Mouse (Mus musculus) ES-Bruce4 (cell line): ENCODE measurements around the gene Bola3. TPM values are rescaled to one million over a fixed set of nuclear protein-coding genes. Genes with fewer than 3 reads are reported as not detected.

Source experiments
- H3K27ac ChIP-seq: 2 replicates; pipeline ENCODE4 v1.5.1; 2012; ENCODE audit warnings: low read length, inconsistent platforms; ENCODE audit not compliant: insufficient read depth
- H3K27me3 ChIP-seq: 2 replicates; pipeline ENCODE4 v1.6.1; 2012; ENCODE audit warnings: mild to moderate bottlenecking, low read length, inconsistent platforms; ENCODE audit not compliant: control insufficient read depth, poor library complexity, insufficient read depth, severe bottlenecking
- H3K36me3 ChIP-seq: 2 replicates; pipeline ENCODE4 v1.6.1; 2012; ENCODE audit warnings: inconsistent platforms, mild to moderate bottlenecking, low read length, moderate library complexity; ENCODE audit not compliant: control insufficient read depth, poor library complexity, insufficient read depth, severe bottlenecking
- H3K4me1 ChIP-seq: one replicate; pipeline ENCODE4 v1.8.1; 2011; ENCODE audit warnings: low read length; ENCODE audit not compliant: control insufficient read depth, insufficient read depth
- H3K4me3 ChIP-seq: 2 replicates; pipeline ENCODE4 v1.5.1; 2011; ENCODE audit warnings: low read depth, mild to moderate bottlenecking, low read length
- H3K9ac ChIP-seq: 2 replicates; pipeline ENCODE4 v1.6.1; 2012; ENCODE audit warnings: low read depth, mild to moderate bottlenecking, inconsistent platforms; ENCODE audit not compliant: poor library complexity, severe bottlenecking
- H3K9me3 ChIP-seq: replicated peaks from 2 replicates; pipeline ENCODE4 v1.6.1; 2012; ENCODE audit warnings: mild to moderate bottlenecking, low read length, inconsistent platforms; ENCODE audit not compliant: control insufficient read depth, poor library complexity, insufficient read depth, severe bottlenecking
- CTCF ChIP-seq: IDR thresholded peaks from one replicate; pipeline ENCODE4 v1.8.1; 2011; ENCODE audit warnings: low read depth, low read length
- EP300 ChIP-seq: IDR thresholded peaks from 2 replicates; pipeline ENCODE4 v1.6.1; 2011; ENCODE audit warnings: low read depth, low read length; ENCODE audit not compliant: insufficient read depth
- POLR2A ChIP-seq: IDR thresholded peaks from one replicate; pipeline ENCODE4 v1.8.1; 2011; ENCODE audit warnings: low read length; ENCODE audit not compliant: insufficient read depth
- polyA plus RNA-seq: library from polyadenylated mRNA; stranded (reverse); fragments of >200 nt; gene quantifications from 2 replicates; pipeline ENCODE4 v1.2.4, GENCODE M21; 2011; ENCODE audit warnings: low read depth; ENCODE audit not compliant: missing spikeins, insufficient read depth, insufficient read length

The Bola3 gene
- polyA plus RNA-seq, 1 experiment = 38.1 TPM

DNA sequence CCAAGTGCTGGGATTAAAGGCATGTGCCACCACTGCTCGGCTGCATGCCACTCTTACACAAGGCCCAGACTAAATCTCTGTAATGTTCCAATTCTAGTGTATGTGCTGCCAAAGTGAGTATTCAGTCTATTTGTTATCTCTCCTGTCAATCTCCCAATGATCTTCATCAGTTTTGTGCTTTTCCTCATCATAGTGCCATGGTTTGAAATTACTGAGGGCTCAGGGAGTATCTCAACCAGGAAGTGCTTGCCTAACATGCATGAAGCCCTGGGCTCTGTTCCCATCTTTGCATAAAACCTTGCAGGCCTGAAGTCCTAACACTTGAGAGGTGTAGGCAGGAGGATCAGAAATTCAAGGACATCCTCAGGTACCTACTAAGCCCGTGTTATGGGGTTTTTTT, 26.2 kb upstream of the Bola3 start:
- Histone ChIP-seq H3K36me3 (no peaks in the 10 kb centered on the region), H3K4me3 (no peak overlapping the region), H3K27me3 (no peaks in the 10 kb centered on the region), H3K4me1 (no peaks in the 10 kb centered on the region), H3K27ac (no peak overlapping the region), H3K9ac (no peak overlapping the region), H3K9me3 (no peaks in the 10 kb centered on the region)
- no peak for TF ChIP-seq CTCF
- no peak for TF ChIP-seq EP300
- TF ChIP-seq POLR2A = no peak

DNA sequence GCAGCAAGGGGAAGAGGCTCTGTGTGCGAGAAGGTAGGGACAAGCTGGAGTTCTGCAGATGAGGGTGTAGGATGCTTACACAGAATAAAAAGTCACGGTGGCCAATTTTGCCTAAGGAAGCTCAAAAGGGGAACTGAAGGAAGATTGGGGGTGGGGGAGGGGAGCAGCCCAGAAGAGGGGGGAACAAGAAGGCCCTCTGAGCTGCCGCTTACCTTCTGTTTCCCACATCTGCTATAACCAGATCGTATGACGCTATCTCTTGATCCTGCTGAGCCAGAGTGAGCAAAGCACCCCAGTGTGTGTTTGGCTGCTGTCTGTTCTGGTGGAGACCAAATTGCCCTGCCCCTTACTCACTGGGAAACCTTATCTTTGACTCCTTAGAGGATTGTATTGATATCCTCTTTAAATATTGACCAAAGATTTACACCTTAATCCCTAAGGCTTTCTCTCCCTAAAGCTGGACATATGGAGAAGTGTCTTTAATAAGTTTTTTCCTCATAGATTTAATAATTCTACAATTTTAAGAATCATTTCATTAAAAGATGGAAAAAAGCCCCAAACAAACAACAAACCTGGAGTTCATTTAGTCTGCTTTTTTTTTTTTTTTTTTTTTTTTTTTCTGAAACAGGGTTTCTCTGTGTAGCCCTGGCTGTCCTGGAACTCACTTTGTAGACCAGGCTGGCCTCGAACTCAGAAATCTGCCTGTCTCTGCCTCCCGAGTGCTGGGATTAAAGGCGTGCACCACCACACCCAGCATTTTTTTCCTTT, 25.1 kb upstream of the Bola3 start:
- Histone ChIP-seq H3K27ac (no peak overlapping the region), H3K4me1 (no peaks in the 10 kb centered on the region), H3K27me3 (no peaks in the 10 kb centered on the region), H3K36me3 (no peaks in the 10 kb centered on the region; the same call in 1 of the 2 replicates), H3K9me3 (no peaks in the 10 kb centered on the region), H3K4me3 (no peak overlapping the region), H3K9ac (no peak overlapping the region)
- TF ChIP-seq POLR2A (no peak), CTCF (no peak), EP300 (no peak)

DNA sequence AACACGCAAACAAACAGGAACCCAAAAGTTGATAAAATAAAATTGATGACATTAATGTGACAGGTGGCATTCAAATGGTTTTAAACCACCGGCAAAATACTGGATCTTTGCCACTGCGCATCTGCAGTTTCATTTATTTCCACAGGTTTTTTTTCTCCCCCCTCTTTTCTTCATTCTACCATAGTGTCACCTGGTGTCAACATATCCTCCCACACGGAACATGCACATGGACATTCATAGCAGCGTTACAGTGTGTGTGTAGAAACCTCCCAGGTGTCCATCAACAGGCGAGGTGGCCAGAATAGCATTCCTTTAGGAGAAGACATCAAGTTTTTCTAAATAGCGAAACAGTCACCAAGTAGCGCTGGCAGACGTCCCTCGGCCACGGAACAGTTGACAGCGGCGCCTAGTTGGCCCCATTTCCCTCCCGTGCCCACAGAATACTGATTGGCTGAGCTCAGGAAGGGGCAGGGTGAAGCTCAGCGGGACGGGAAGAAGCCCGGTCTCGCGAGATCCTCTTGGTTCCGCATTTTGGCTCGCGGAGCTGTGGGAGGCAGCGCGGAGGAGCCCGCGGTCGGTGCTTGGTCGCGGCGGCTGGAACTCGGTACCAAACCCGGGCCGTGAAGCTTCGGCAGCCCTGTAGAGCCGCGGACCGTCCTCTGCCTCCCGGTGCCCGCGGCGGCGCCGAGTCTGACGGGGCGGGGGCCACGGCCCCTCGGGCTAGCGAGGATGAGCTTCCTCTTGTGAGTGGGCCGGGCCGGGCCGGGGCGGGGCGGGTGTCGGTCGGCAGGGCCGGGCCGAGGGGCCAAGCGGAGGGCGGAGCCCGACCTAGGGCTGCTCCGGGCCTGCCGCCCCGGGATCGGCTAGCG, 23.2 kb upstream of the Bola3 start, which contains the start of the genes Mthfd2 and Mob1a:
Gene Mthfd2 (minus strand): TSS at position 384 of the 869 bp plus-strand sequence.
Gene Mob1a (plus strand): TSS at position 492 of the 869 bp plus-strand sequence.
- TF ChIP-seq POLR2A (peak; percentile 84), EP300 (no peak)
- no peaks in the 10 kb centered on the region for H3K9me3 ChIP-seq

DNA sequence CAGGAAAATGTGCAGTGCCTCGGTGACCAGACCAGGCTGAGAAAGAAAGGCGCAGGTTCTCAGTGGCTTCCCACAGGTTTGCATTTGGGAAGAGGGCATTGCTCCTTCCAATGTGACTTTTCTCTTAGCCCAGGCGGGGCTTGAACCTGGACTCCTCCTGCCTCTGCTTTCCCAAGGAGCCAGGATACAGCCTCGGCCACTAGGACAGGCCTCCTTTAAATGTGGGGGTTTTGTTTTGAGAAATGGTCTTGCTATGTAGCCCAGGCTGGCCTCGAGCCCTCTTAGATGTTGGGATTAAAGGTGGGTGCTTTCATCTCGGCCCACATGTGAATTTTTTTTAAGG, 22.6 kb upstream of the Bola3 start:
- H3K4me1 ChIP-seq = no peaks in the 10 kb centered on the region
- peak overlapping the region; percentile 93 for H3K9ac ChIP-seq
- H3K9me3 ChIP-seq = no peaks in the 10 kb centered on the region
- H3K4me3 ChIP-seq = peak overlapping the region; percentile 100
- TF ChIP-seq CTCF = no peak
- TF ChIP-seq POLR2A = no peak
- no peak for TF ChIP-seq EP300
- peaks cover 20% of the 10 kb centered on the region for H3K36me3 ChIP-seq
- no peaks in the 10 kb centered on the region for H3K27me3 ChIP-seq
- peak overlapping the region; percentile 32; the same call in 1 of the 2 replicates for H3K27ac ChIP-seq

More for the DNA sequence above, 23.2 kb upstream of the Bola3 start, which contains the start of the genes Mthfd2 and Mob1a:
- Histone ChIP-seq H3K27ac (peak within 1 kb of the TSS; percentile 32; the same call in 1 of the 2 replicates), H3K27me3 (no peaks in the 10 kb centered on the region), H3K9ac (peak within 1 kb of the TSS; percentile 93), H3K4me3 (peak within 1 kb of the TSS; percentile 100), H3K36me3 (peaks cover 15% of the 10 kb centered on the region), H3K4me1 (no peaks in the 10 kb centered on the region)

DNA sequence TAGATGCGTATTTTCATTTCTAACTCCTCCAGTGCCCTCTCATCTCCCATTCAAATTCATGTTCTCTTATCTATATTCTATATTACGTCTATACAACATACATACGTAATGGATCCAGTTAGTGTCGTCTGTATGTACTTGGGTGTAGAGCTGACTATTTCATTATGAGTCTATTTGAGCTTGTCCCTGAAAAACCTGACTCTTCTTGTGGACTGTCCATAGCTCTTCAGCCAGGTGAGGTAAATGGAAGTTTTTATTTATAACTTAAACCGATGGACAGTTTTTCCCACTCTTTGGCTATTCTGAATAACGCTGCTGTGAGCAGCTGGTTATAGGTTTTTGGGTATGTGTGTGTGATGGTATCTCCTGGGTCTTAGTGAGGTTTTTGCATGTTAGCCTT, 22.2 kb upstream of the Bola3 start:
- peaks cover 24% of the 10 kb centered on the region for H3K36me3 ChIP-seq
- H3K4me1 ChIP-seq = no peaks in the 10 kb centered on the region
- no peaks in the 10 kb centered on the region for H3K9me3 ChIP-seq
- H3K27ac ChIP-seq = no peak overlapping the region
- H3K4me3 ChIP-seq = peak overlapping the region; percentile 100
- peak overlapping the region; percentile 93 for H3K9ac ChIP-seq
- no peaks in the 10 kb centered on the region for H3K27me3 ChIP-seq
- no peak for TF ChIP-seq POLR2A
- TF ChIP-seq CTCF = no peak
- no peak for TF ChIP-seq EP300
